Mouse (Mus musculus) lung, embryonic 16.5 days (tissue): ENCODE measurements around the gene Uchl4. TPM values are rescaled to one million over a fixed set of nuclear protein-coding genes. Genes with fewer than 3 reads are reported as not detected.
A peak's percentile ranks its signal among the peaks of the same experiment; 100 is the strongest.

Experiments
- ATAC-seq: fragments of 200-750 bp; cut with Nextera tagmentation; 2 replicates; pipeline ENCODE4 v1.8.0; 2017; ENCODE audit warnings: low read depth, mild to moderate bottlenecking, moderate library complexity
- H3K27ac ChIP-seq: fragments of 300-500 bp; sonication (generic); 2 replicates; pipeline ENCODE4 v1.5.1; 2014; ENCODE audit warnings: mild to moderate bottlenecking, control low read depth, low read length
- H3K27me3 ChIP-seq: fragments of 300-500 bp; sonication (generic); 2 replicates; pipeline ENCODE4 v1.6.1; 2014; ENCODE audit warnings: low read depth, low read length, mixed read lengths; ENCODE audit not compliant: control insufficient read depth, insufficient read depth
- H3K36me3 ChIP-seq: fragments of 300-500 bp; sonication (generic); 2 replicates; pipeline ENCODE4 v1.6.1; 2014; ENCODE audit warnings: low read length; ENCODE audit not compliant: control insufficient read depth, insufficient read depth
- H3K4me1 ChIP-seq: fragments of 300-500 bp; sonication (generic); replicated peaks from 2 replicates; pipeline ENCODE4 v1.6.1; 2014; ENCODE audit warnings: low read length, mixed read lengths; ENCODE audit not compliant: control insufficient read depth, insufficient read depth
- H3K4me2 ChIP-seq: fragments of 300-500 bp; sonication (generic); 2 replicates; pipeline ENCODE4 v1.6.1; 2014; ENCODE audit warnings: low read depth, low read length, control low read depth
- H3K4me3 ChIP-seq: fragments of 300-500 bp; sonication (generic); 2 replicates; pipeline ENCODE4 v1.5.1; 2014; ENCODE audit warnings: mild to moderate bottlenecking, low read length, control low read depth
- H3K9ac ChIP-seq: fragments of 300-500 bp; sonication (generic); 2 replicates; pipeline ENCODE4 v1.6.1; 2014; ENCODE audit warnings: low read length, control low read depth
- H3K9me3 ChIP-seq: fragments of 300-500 bp; sonication (generic); 2 replicates; pipeline ENCODE4 v1.6.1; 2016; ENCODE audit warnings: low read length; ENCODE audit not compliant: control insufficient read depth
- WGBS: fragments of 180-500 bp; shearing (Covaris S2); extraction: QIAGEN DNeasy Blood & Tissue Kit; methylation state at CpG from one replicate; pipeline ENCODE4 v1.1.7; 2014; 5-methylcytosine and 5-hydroxymethylcytosine counted together
- polyA plus RNA-seq: library from polyadenylated mRNA; unstranded; fragments of >200 nt; fragmentation: Nextera tagmentation; extraction: Ambion mirVana; gene quantifications from 2 replicates; pipeline ENCODE4 v1.2.1, GENCODE M21; 2015

Uchl4 gene
- polyA plus RNA-seq, 1 experiment from 2014 or later, result 1.4 TPM

GRCm38 (mm10) chr9:64222098-64222497, 12.9 kb upstream of the Uchl4 start:
- no peaks in the 10 kb centered on the region for H3K36me3 ChIP-seq
- ATAC-seq, result no peak
- H3K9ac ChIP-seq, result no peak overlapping the region
- 72% methylated on average over 2 of the region's 2 CpGs for WGBS
- no peak overlapping the region for H3K4me3 ChIP-seq
- H3K27ac ChIP-seq, result no peak overlapping the region
- no peaks in the 10 kb centered on the region for H3K9me3 ChIP-seq
- H3K4me1 ChIP-seq, result no peaks in the 10 kb centered on the region
- H3K27me3 ChIP-seq, result no peaks in the 10 kb centered on the region
- H3K4me2 ChIP-seq, result no peak overlapping the region

- no peak for ATAC-seq
- no peak overlapping the region for H3K4me2 ChIP-seq
- H3K9ac ChIP-seq, result no peak overlapping the region
- no peak overlapping the region for H3K4me3 ChIP-seq
- no peak overlapping the region for H3K27ac ChIP-seq
- H3K36me3 ChIP-seq, result no peaks in the 10 kb centered on the region
- no peaks in the 10 kb centered on the region for H3K27me3 ChIP-seq
- no peaks in the 10 kb centered on the region for H3K9me3 ChIP-seq
- peaks cover under 1% of the 10 kb centered on the region; the same call in 1 of the 2 replicates for H3K4me1 ChIP-seq
Measured at GRCm38 (mm10) chr9:64225805-64226204, 9.2 kb upstream of the Uchl4 start.

GRCm38 (mm10) chr9:64227736-64228135, 7.3 kb upstream of the Uchl4 start:
- no peak for ATAC-seq
- no peaks in the 10 kb centered on the region for H3K9me3 ChIP-seq
- H3K4me2 ChIP-seq, result no peak overlapping the region
- no peak overlapping the region for H3K9ac ChIP-seq
- no peak overlapping the region for H3K27ac ChIP-seq
- H3K4me1 ChIP-seq, result peaks cover 19% of the 10 kb centered on the region
- 58% methylated on average over 12 of the region's 12 CpGs for WGBS
- no peaks in the 10 kb centered on the region for H3K27me3 ChIP-seq
- H3K36me3 ChIP-seq, result no peaks in the 10 kb centered on the region
- no peak overlapping the region for H3K4me3 ChIP-seq

- Histone ChIP-seq H3K4me3 (no peak overlapping the region), H3K4me1 (peaks cover 22% of the 10 kb centered on the region), H3K4me2 (no peak overlapping the region), H3K27me3 (no peaks in the 10 kb centered on the region), H3K9me3 (no peaks in the 10 kb centered on the region), H3K27ac (no peak overlapping the region), H3K9ac (no peak overlapping the region), H3K36me3 (no peaks in the 10 kb centered on the region)
- ATAC-seq, result no peak
Measured at GRCm38 (mm10) chr9:64228972-64229371, 6.0 kb upstream of the Uchl4 start.

- Histone ChIP-seq H3K9me3 (no peaks in the 10 kb centered on the region), H3K4me3 (no peak overlapping the region), H3K4me2 (no peak overlapping the region), H3K27ac (peak overlapping the region; percentile 56; the same call in 1 of the 2 replicates), H3K9ac (no peak overlapping the region), H3K36me3 (no peaks in the 10 kb centered on the region), H3K27me3 (no peaks in the 10 kb centered on the region), H3K4me1 (peaks cover 30% of the 10 kb centered on the region)
- 27% methylated on average over 5 of the region's 5 CpGs for WGBS
- no peak for ATAC-seq
Measured at GRCm38 (mm10) chr9:64231171-64231570, 3.8 kb upstream of the Uchl4 start.

- 67% methylated on average over 3 of the region's 3 CpGs for WGBS
- Histone ChIP-seq H3K27me3 (no peaks in the 10 kb centered on the region), H3K9me3 (no peaks in the 10 kb centered on the region), H3K36me3 (no peaks in the 10 kb centered on the region), H3K4me2 (peak overlapping the region; percentile 13; the same call in 1 of the 2 replicates), H3K4me3 (no peak overlapping the region), H3K27ac (peak overlapping the region; percentile 56), H3K9ac (no peak overlapping the region), H3K4me1 (peaks cover 30% of the 10 kb centered on the region)
- ATAC-seq, result no peak
Measured at GRCm38 (mm10) chr9:64231674-64232073, 3.3 kb upstream of the Uchl4 start.

- Histone ChIP-seq H3K4me3 (no peak overlapping the region), H3K36me3 (no peaks in the 10 kb centered on the region), H3K27ac (peak overlapping the region; percentile 56), H3K27me3 (no peaks in the 10 kb centered on the region), H3K9me3 (no peaks in the 10 kb centered on the region), H3K4me1 (peaks cover 30% of the 10 kb centered on the region), H3K9ac (no peak overlapping the region), H3K4me2 (peak overlapping the region; percentile 13; the same call in 1 of the 2 replicates)
- ATAC-seq, result peak; percentile 64
- 36% methylated on average over 9 of the region's 9 CpGs for WGBS
Measured at GRCm38 (mm10) chr9:64232257-64232957, 2.6 kb upstream of the Uchl4 start.

GRCm38 (mm10) chr9:64233656-64234055, 1.3 kb upstream of the Uchl4 start:
- Histone ChIP-seq H3K4me2 (no peak overlapping the region), H3K4me3 (no peak overlapping the region)
- ATAC-seq, result peak; percentile 93

GRCm38 (mm10) chr9:64236056-64236455, 1.1 kb downstream of the Uchl4 start:
- Histone ChIP-seq H3K27me3 (no peaks in the 10 kb centered on the region), H3K4me2 (no peak overlapping the region), H3K4me3 (no peak overlapping the region), H3K4me1 (peaks cover 35% of the 10 kb centered on the region), H3K36me3 (no peaks in the 10 kb centered on the region), H3K9ac (no peak overlapping the region), H3K27ac (no peak overlapping the region), H3K9me3 (no peaks in the 10 kb centered on the region)
- no peak for ATAC-seq
- 96% methylated on average over 7 of the region's 7 CpGs for WGBS

More at GRCm38 (mm10) chr9:64233656-64234055, 1.3 kb upstream of the Uchl4 start:
- Histone ChIP-seq H3K27me3 (no peaks in the 10 kb centered on the region), H3K9me3 (no peaks in the 10 kb centered on the region), H3K4me1 (peaks cover 30% of the 10 kb centered on the region), H3K9ac (no peak overlapping the region), H3K27ac (peak overlapping the region; percentile 69), H3K36me3 (no peaks in the 10 kb centered on the region)
- 49% methylated on average over 5 of the region's 5 CpGs for WGBS
